Mouse (Mus musculus) stomach, postnatal 0 days (tissue): ENCODE measurements at regions not wholly inside any gene's neighbourhood (a gene's known extent, or its start where the extent isn't known, plus 50 kb on each side); places are given as distances from the start of the nearest gene placed in this dataset.

ENCODE experiments used
- CTCF ChIP-seq: IDR thresholded peaks from 2 replicates; pipeline ENCODE4 v1.5.1; 2016; ENCODE audit warnings: antibody characterized with exemption, low read depth, mild to moderate bottlenecking, moderate library complexity
- EP300 ChIP-seq: optimal IDR thresholded peaks from 2 replicates; pipeline ENCODE3; 2016; ENCODE audit warnings: antibody characterized with exemption

DNA sequence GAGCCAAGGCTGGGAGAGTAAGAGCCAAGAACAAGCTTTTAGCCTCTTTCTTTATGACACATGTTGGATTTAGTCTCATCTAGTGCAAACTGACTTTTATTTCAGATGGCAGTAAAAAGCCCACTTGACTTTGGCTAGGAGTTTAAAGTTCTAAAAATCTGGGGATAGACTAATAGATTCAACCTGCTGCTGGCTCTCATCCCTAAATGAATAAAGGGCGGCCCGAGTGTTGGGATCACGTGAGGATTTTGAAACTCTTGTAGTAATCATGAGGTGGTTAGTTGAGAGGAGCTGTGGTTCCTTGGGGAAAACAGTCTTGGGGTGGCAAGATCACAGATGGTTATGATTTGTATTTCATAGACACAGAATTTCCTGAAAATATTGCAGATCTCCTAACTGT is 975.9 kb downstream of the Robo2 start:
- TF ChIP-seq CTCF: no peak
- no peak for TF ChIP-seq EP300
